Mouse (Mus musculus) embryonic facial prominence, embryonic 13.5 days (tissue): ENCODE data around the gene Pbp2. TPM values are rescaled to one million over a fixed set of nuclear protein-coding genes. Genes with fewer than 3 reads are reported as not detected.

Experiments
- ATAC-seq: fragments of 200-750 bp; cut with Nextera tagmentation; 2 replicates; pipeline ENCODE4 v1.8.0; 2017; ENCODE audit warnings: low read depth; ENCODE audit not compliant: insufficient number of reproducible peaks, insufficient read depth, low FRiP score, low TSS enrichment
- H3K27ac ChIP-seq: fragments of 300-500 bp; sonication (generic); 2 replicates; pipeline ENCODE4 v1.5.1; 2015; ENCODE audit warnings: moderate library complexity, mild to moderate bottlenecking, inconsistent platforms
- H3K27me3 ChIP-seq: fragments of 300-500 bp; sonication (generic); 2 replicates; pipeline ENCODE4 v1.6.1; 2015; ENCODE audit warnings: mild to moderate bottlenecking, inconsistent platforms
- H3K36me3 ChIP-seq: fragments of 300-500 bp; sonication (generic); 2 replicates; pipeline ENCODE4 v1.6.1; 2015; ENCODE audit warnings: mild to moderate bottlenecking, inconsistent platforms
- H3K4me1 ChIP-seq: fragments of 300-500 bp; sonication (generic); 2 replicates; pipeline ENCODE4 v1.6.1; 2015; ENCODE audit warnings: inconsistent platforms
- H3K4me2 ChIP-seq: fragments of 300-500 bp; sonication (generic); 2 replicates; pipeline ENCODE4 v1.6.1; 2015; ENCODE audit warnings: moderate library complexity, mild to moderate bottlenecking, inconsistent platforms
- H3K4me3 ChIP-seq: fragments of 300-500 bp; sonication (generic); 2 replicates; pipeline ENCODE4 v1.5.1; 2015; ENCODE audit warnings: mild to moderate bottlenecking, inconsistent platforms
- H3K9ac ChIP-seq: fragments of 300-500 bp; sonication (generic); 2 replicates; pipeline ENCODE4 v1.6.1; 2015; ENCODE audit warnings: mild to moderate bottlenecking, inconsistent platforms
- H3K9me3 ChIP-seq: fragments of 300-500 bp; sonication (generic); 2 replicates; pipeline ENCODE4 v1.6.1; 2016; ENCODE audit warnings: inconsistent platforms
- WGBS: fragments of 180-500 bp; shearing (Covaris S2); methylation state at CpG from one replicate; pipeline ENCODE4 v1.1.7; 2015; ENCODE audit warnings: mixed read lengths; 5-methylcytosine and 5-hydroxymethylcytosine counted together
- polyA plus RNA-seq: library from polyadenylated mRNA; unstranded; fragments of >200 nt; fragmentation: Nextera tagmentation; extraction: Ambion mirVana; gene quantifications from 2 replicates; pipeline ENCODE4 v1.2.1, GENCODE M21; 2015

Pbp2 gene
- polyA plus RNA-seq, 1 experiment from 2014 or later = not detected

GRCm38 (mm10) chr6:135324686-135325300 is 14.6 kb upstream of the Pbp2 start:
- no peak overlapping the region for H3K9ac ChIP-seq
- H3K4me3 ChIP-seq = no peak overlapping the region
- no peaks in the 10 kb centered on the region for H3K36me3 ChIP-seq
- H3K27me3 ChIP-seq = no peaks in the 10 kb centered on the region
- no peaks in the 10 kb centered on the region for H3K9me3 ChIP-seq
- WGBS = 83% methylated on average over 9 of the region's 9 CpGs
- no peak overlapping the region for H3K4me2 ChIP-seq
- peaks cover 15% of the 10 kb centered on the region for H3K4me1 ChIP-seq
- H3K27ac ChIP-seq = no peak overlapping the region
- no peak for ATAC-seq

DNA sequence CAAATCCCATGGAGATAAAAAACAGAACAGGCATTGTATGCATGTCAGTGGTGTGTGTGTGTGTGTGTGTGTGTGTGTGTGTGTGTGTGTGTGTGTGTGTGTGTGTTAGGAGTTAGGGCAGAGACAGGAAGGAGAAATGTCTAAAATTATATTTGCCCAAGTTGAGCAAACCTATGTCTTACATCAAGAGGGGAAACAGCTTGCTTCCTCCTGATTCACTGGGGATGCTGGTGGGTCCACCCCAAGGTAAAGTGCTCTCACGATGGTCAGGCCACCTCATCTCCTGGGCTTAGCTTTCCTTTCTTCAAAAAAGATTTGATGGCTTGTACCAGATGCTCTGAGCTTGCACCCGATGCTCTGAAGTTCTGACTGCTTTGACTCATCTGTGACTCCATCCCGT is 13.9 kb upstream of the Pbp2 start:
- WGBS = 67% methylated on average over 3 of the region's 3 CpGs
- H3K4me1 ChIP-seq = peaks cover 15% of the 10 kb centered on the region
- no peaks in the 10 kb centered on the region for H3K9me3 ChIP-seq
- no peak for ATAC-seq
- no peaks in the 10 kb centered on the region for H3K27me3 ChIP-seq
- H3K4me2 ChIP-seq = no peak overlapping the region
- H3K9ac ChIP-seq = no peak overlapping the region
- no peak overlapping the region for H3K4me3 ChIP-seq
- H3K27ac ChIP-seq = no peak overlapping the region
- H3K36me3 ChIP-seq = no peaks in the 10 kb centered on the region

- 45% methylated on average over 16 of the region's 16 CpGs for WGBS
- Histone ChIP-seq H3K36me3 (no peaks in the 10 kb centered on the region), H3K4me1 (peaks cover 15% of the 10 kb centered on the region), H3K9ac (no peak overlapping the region), H3K4me2 (peak overlapping the region; percentile 31), H3K27ac (peak overlapping the region; percentile 60), H3K27me3 (no peaks in the 10 kb centered on the region), H3K9me3 (no peaks in the 10 kb centered on the region), H3K4me3 (no peak overlapping the region)
- ATAC-seq = peak; percentile 70; the same call in 1 of the 2 replicates
Measured at GRCm38 (mm10) chr6:135323311-135323982, 13.2 kb upstream of the Pbp2 start.

- no peaks in the 10 kb centered on the region for H3K9me3 ChIP-seq
- WGBS = 54% methylated on average over 7 of the region's 7 CpGs
- no peaks in the 10 kb centered on the region for H3K36me3 ChIP-seq
- ATAC-seq = no peak
- peak overlapping the region; percentile 60 for H3K27ac ChIP-seq
- H3K4me3 ChIP-seq = no peak overlapping the region
- H3K9ac ChIP-seq = no peak overlapping the region
- peak overlapping the region; percentile 31; the same call in 1 of the 2 replicates for H3K4me2 ChIP-seq
- H3K4me1 ChIP-seq = peaks cover 15% of the 10 kb centered on the region
- no peaks in the 10 kb centered on the region for H3K27me3 ChIP-seq
Measured at GRCm38 (mm10) chr6:135322749-135323148, 12.5 kb upstream of the Pbp2 start.

- H3K36me3 ChIP-seq = no peaks in the 10 kb centered on the region
- 65% methylated on average over 5 of the region's 5 CpGs for WGBS
- no peak overlapping the region for H3K4me3 ChIP-seq
- H3K4me2 ChIP-seq = no peak overlapping the region
- ATAC-seq = no peak
- H3K4me1 ChIP-seq = peaks cover 15% of the 10 kb centered on the region
- no peak overlapping the region for H3K9ac ChIP-seq
- H3K27me3 ChIP-seq = no peaks in the 10 kb centered on the region
- H3K9me3 ChIP-seq = no peaks in the 10 kb centered on the region
- no peak overlapping the region for H3K27ac ChIP-seq
Measured at GRCm38 (mm10) chr6:135319431-135319933, 9.3 kb upstream of the Pbp2 start.

GRCm38 (mm10) chr6:135316141-135316540 is 5.9 kb upstream of the Pbp2 start:
- no peaks in the 10 kb centered on the region for H3K9me3 ChIP-seq
- ATAC-seq = no peak
- H3K4me3 ChIP-seq = no peak overlapping the region
- WGBS = 85% methylated on average over 2 of the region's 2 CpGs
- no peak overlapping the region for H3K4me2 ChIP-seq
- no peak overlapping the region for H3K9ac ChIP-seq
- no peak overlapping the region for H3K27ac ChIP-seq
- 0 out of 2 replicates have a peak, but pooled peaks cover 5% of the 10 kb centered on the region for H3K4me1 ChIP-seq
- no peaks in the 10 kb centered on the region for H3K27me3 ChIP-seq
- no peaks in the 10 kb centered on the region for H3K36me3 ChIP-seq

GRCm38 (mm10) chr6:135313981-135314380 is 3.8 kb upstream of the Pbp2 start:
- no peaks in the 10 kb centered on the region for H3K36me3 ChIP-seq
- ATAC-seq = no peak
- H3K4me2 ChIP-seq = no peak overlapping the region
- 53% methylated on average over 9 of the region's 9 CpGs for WGBS
- H3K9me3 ChIP-seq = no peaks in the 10 kb centered on the region
- H3K27me3 ChIP-seq = no peaks in the 10 kb centered on the region
- H3K27ac ChIP-seq = no peak overlapping the region
- no peak overlapping the region for H3K4me3 ChIP-seq
- H3K4me1 ChIP-seq = 0 out of 2 replicates have a peak, but pooled peaks cover 5% of the 10 kb centered on the region
- no peak overlapping the region for H3K9ac ChIP-seq

GRCm38 (mm10) chr6:135312038-135312437 is 1.8 kb upstream of the Pbp2 start:
- Histone ChIP-seq H3K4me1 (0 out of 2 replicates have a peak, but pooled peaks cover 5% of the 10 kb centered on the region), H3K9me3 (no peaks in the 10 kb centered on the region), H3K4me3 (no peak overlapping the region), H3K36me3 (no peaks in the 10 kb centered on the region), H3K9ac (no peak overlapping the region), H3K4me2 (no peak overlapping the region), H3K27me3 (no peaks in the 10 kb centered on the region), H3K27ac (no peak overlapping the region)
- no peak for ATAC-seq
- WGBS = 83% methylated on average over 5 of the region's 5 CpGs

DNA sequence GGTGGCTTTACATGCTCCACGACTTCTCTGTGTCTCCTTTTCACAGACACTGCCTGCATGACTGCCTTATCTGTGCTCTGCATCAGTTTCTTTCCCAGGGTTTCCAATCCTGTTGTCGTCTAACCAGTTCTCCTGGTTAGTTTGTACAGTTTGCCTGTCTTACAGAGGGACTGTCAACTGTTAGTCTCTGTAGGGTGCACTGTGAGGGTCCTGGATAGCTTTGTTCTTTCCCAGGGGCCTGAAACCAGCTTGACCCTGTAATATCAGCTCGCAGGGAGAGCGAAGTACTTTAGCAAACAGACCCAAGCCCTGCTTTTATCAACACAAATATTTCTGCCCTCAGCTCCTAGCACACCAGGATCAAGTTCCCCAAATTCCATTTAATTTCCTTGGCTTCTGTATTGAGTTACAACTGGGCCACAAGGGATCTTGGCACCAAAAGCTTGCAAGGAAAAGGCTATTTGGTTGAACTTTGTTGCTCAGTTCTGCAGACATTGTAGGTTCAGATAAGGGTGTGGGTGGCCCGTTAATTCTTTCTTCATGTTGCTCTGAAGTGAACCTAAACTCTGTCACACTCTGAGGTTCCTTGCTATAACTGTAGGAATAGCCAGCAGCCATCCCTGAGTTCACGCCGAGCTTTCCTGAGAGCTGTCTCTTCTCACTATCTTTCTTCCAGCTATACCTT is 5.5 kb downstream of the Pbp2 start:
- Histone ChIP-seq H3K9me3 (no peaks in the 10 kb centered on the region), H3K4me3 (no peak overlapping the region), H3K4me2 (0 out of 2 replicates have a peak overlapping the region, but pooled peaks have one; percentile 0), H3K36me3 (no peaks in the 10 kb centered on the region), H3K27ac (peak overlapping the region; percentile 70), H3K27me3 (no peaks in the 10 kb centered on the region), H3K4me1 (peaks cover 17% of the 10 kb centered on the region), H3K9ac (no peak overlapping the region)
- 0 out of 2 replicates have a peak, but pooled peaks have one; percentile 26 for ATAC-seq
- 28% methylated on average over 7 of the region's 7 CpGs for WGBS

- Histone ChIP-seq H3K27ac (no peak overlapping the region), H3K4me3 (no peak overlapping the region), H3K27me3 (no peaks in the 10 kb centered on the region), H3K4me2 (no peak overlapping the region), H3K9me3 (no peaks in the 10 kb centered on the region), H3K36me3 (no peaks in the 10 kb centered on the region), H3K4me1 (peaks cover 17% of the 10 kb centered on the region), H3K9ac (no peak overlapping the region)
- no peak for ATAC-seq
- 93% methylated on average over 10 of the region's 10 CpGs for WGBS
Measured at GRCm38 (mm10) chr6:135302421-135303125, 7.6 kb downstream of the Pbp2 start.

GRCm38 (mm10) chr6:135300469-135300868 is 9.7 kb downstream of the Pbp2 start:
- Histone ChIP-seq H3K27ac (no peak overlapping the region), H3K27me3 (no peaks in the 10 kb centered on the region), H3K4me1 (peaks cover 29% of the 10 kb centered on the region), H3K4me3 (no peak overlapping the region), H3K36me3 (no peaks in the 10 kb centered on the region), H3K4me2 (no peak overlapping the region), H3K9me3 (no peaks in the 10 kb centered on the region), H3K9ac (no peak overlapping the region)
- ATAC-seq = no peak
- 81% methylated on average over 4 of the region's 4 CpGs for WGBS
